Mouse (Mus musculus): ENCODE data around the gene Deaf1. TPM values are rescaled to one million over a fixed set of nuclear protein-coding genes. Genes with fewer than 3 reads are reported as not detected.
A peak's percentile ranks its signal among the peaks of the same experiment; 100 is the strongest.

Deaf1 gene
- polyA plus RNA-seq (2015; fragmentation: Nextera tagmentation; extraction: Ambion mirVana), result 56.0 and 56.2 TPM in 2 replicates

- ATAC-seq (ENCODE audit: borderline replicate concordance, extremely low read depth, low FRiP score, low TSS enrichment), result peak; percentile 96
- H3K9ac ChIP-seq, result peak within 1 kb of the TSS; percentile 94
- no peaks in the 10 kb centered on the region for H3K9me3 ChIP-seq
- H3K36me3 ChIP-seq, result peaks cover 8% of the 10 kb centered on the region; the same call in 1 of the 2 replicates
- no peaks in the 10 kb centered on the region for H3K27me3 ChIP-seq
- under 1% methylated on average over 105 of the region's 105 CpGs for WGBS
- peak within 1 kb of the TSS; percentile 100 for H3K27ac ChIP-seq
- H3K4me2 ChIP-seq, result peak within 1 kb of the TSS; percentile 93
- peak within 1 kb of the TSS; percentile 64 for H3K4me3 ChIP-seq
- peaks cover 28% of the 10 kb centered on the region for H3K4me1 ChIP-seq
These were observed at the start of gene Deaf1, which contains the start of gene Tmem80 for GRCm38 (mm10) chr7:141327469-141328372. Gene Deaf1, minus strand, starts transcription at chr7:141327690. Gene Tmem80, plus strand, starts transcription at chr7:141327739.

- ATAC-seq (ENCODE audit: borderline replicate concordance, extremely low read depth, low FRiP score, low TSS enrichment), result no peak
- no peak overlapping the region for H3K9ac ChIP-seq
- H3K4me3 ChIP-seq, result no peak overlapping the region
- peaks cover 2% of the 10 kb centered on the region; the same call in 1 of the 2 replicates for H3K4me1 ChIP-seq
- no peaks in the 10 kb centered on the region for H3K9me3 ChIP-seq
- no peak overlapping the region for H3K4me2 ChIP-seq
- H3K27me3 ChIP-seq, result no peaks in the 10 kb centered on the region
- no peak overlapping the region for H3K27ac ChIP-seq
- H3K36me3 ChIP-seq, result no peaks in the 10 kb centered on the region
These were observed 46.9 kb upstream of the Deaf1 start for GRCm38 (mm10) chr7:141374399-141374798.

- Histone ChIP-seq H3K27ac (no peak overlapping the region), H3K9ac (no peak overlapping the region), H3K4me3 (no peak overlapping the region), H3K4me2 (no peak overlapping the region), H3K4me1 (peaks cover 2% of the 10 kb centered on the region; the same call in 1 of the 2 replicates), H3K27me3 (no peaks in the 10 kb centered on the region), H3K9me3 (no peaks in the 10 kb centered on the region), H3K36me3 (no peaks in the 10 kb centered on the region)
- 73% methylated on average over 6 of the region's 6 CpGs for WGBS
- ATAC-seq (ENCODE audit: borderline replicate concordance, extremely low read depth, low FRiP score, low TSS enrichment), result no peak
These were observed 46.1 kb upstream of the Deaf1 start for GRCm38 (mm10) chr7:141373611-141374010.

- H3K27me3 ChIP-seq, result no peaks in the 10 kb centered on the region
- H3K27ac ChIP-seq, result no peak overlapping the region
- 28% methylated on average over 6 of the region's 6 CpGs for WGBS
These were observed 44.6 kb upstream of the Deaf1 start for GRCm38 (mm10) chr7:141371942-141372595.

GRCm38 (mm10) chr7:141369918-141370317 lies 42.4 kb upstream of the Deaf1 start:
- 58% methylated on average over 5 of the region's 5 CpGs for WGBS

More at GRCm38 (mm10) chr7:141371942-141372595, 44.6 kb upstream of the Deaf1 start:
- Histone ChIP-seq H3K4me3 (no peak overlapping the region), H3K4me1 (peaks cover 2% of the 10 kb centered on the region; the same call in 1 of the 2 replicates), H3K4me2 (no peak overlapping the region), H3K9me3 (no peaks in the 10 kb centered on the region), H3K9ac (no peak overlapping the region), H3K36me3 (no peaks in the 10 kb centered on the region)
- ATAC-seq (ENCODE audit: borderline replicate concordance, extremely low read depth, low FRiP score, low TSS enrichment), result no peak

GRCm38 (mm10) chr7:141367358-141367757 lies 39.9 kb upstream of the Deaf1 start:
- no peaks in the 10 kb centered on the region for H3K27me3 ChIP-seq
- H3K4me2 ChIP-seq, result no peak overlapping the region
- ATAC-seq (ENCODE audit: borderline replicate concordance, extremely low read depth, low FRiP score, low TSS enrichment), result no peak
- H3K9ac ChIP-seq, result no peak overlapping the region
- H3K9me3 ChIP-seq, result no peaks in the 10 kb centered on the region
- H3K4me1 ChIP-seq, result peaks cover 2% of the 10 kb centered on the region; the same call in 1 of the 2 replicates
- no peak overlapping the region for H3K27ac ChIP-seq
- H3K36me3 ChIP-seq, result no peaks in the 10 kb centered on the region
- 74% methylated on average over 4 of the region's 4 CpGs for WGBS
- no peak overlapping the region for H3K4me3 ChIP-seq

More at GRCm38 (mm10) chr7:141369918-141370317, 42.4 kb upstream of the Deaf1 start:
- Histone ChIP-seq H3K27ac (no peak overlapping the region), H3K27me3 (no peaks in the 10 kb centered on the region), H3K4me3 (no peak overlapping the region), H3K4me2 (no peak overlapping the region), H3K4me1 (peaks cover 2% of the 10 kb centered on the region; the same call in 1 of the 2 replicates), H3K36me3 (no peaks in the 10 kb centered on the region), H3K9me3 (no peaks in the 10 kb centered on the region), H3K9ac (no peak overlapping the region)
- ATAC-seq (ENCODE audit: borderline replicate concordance, extremely low read depth, low FRiP score, low TSS enrichment), result no peak

GRCm38 (mm10) chr7:141365049-141365445 lies 37.6 kb upstream of the Deaf1 start:
- Histone ChIP-seq H3K4me3 (no peak overlapping the region), H3K4me1 (0 out of 2 replicates have a peak, but pooled peaks cover 13% of the 10 kb centered on the region), H3K9ac (no peak overlapping the region), H3K27ac (no peak overlapping the region), H3K27me3 (peaks cover 6% of the 10 kb centered on the region; the same call in 1 of the 2 replicates), H3K36me3 (no peaks in the 10 kb centered on the region), H3K9me3 (no peaks in the 10 kb centered on the region), H3K4me2 (no peak overlapping the region)
- 56% methylated on average over 3 of the region's 3 CpGs for WGBS
- ATAC-seq (ENCODE audit: borderline replicate concordance, extremely low read depth, low FRiP score, low TSS enrichment), result no peak

GRCm38 (mm10) chr7:141364349-141365048 lies 37.0 kb upstream of the Deaf1 start:
- H3K9me3 ChIP-seq, result no peaks in the 10 kb centered on the region
- ATAC-seq (ENCODE audit: borderline replicate concordance, extremely low read depth, low FRiP score, low TSS enrichment), result no peak
- no peak overlapping the region for H3K9ac ChIP-seq
- 0 out of 2 replicates have a peak, but pooled peaks cover 13% of the 10 kb centered on the region for H3K4me1 ChIP-seq
- no peak overlapping the region for H3K4me2 ChIP-seq
- H3K4me3 ChIP-seq, result no peak overlapping the region
- no peak overlapping the region for H3K27ac ChIP-seq
- peaks cover 6% of the 10 kb centered on the region; the same call in 1 of the 2 replicates for H3K27me3 ChIP-seq
- WGBS, result 64% methylated on average over 5 of the region's 5 CpGs
- H3K36me3 ChIP-seq, result no peaks in the 10 kb centered on the region

- Histone ChIP-seq H3K27me3 (peaks cover 6% of the 10 kb centered on the region; the same call in 1 of the 2 replicates), H3K4me3 (no peak overlapping the region), H3K36me3 (no peaks in the 10 kb centered on the region), H3K9me3 (no peaks in the 10 kb centered on the region), H3K4me2 (no peak overlapping the region), H3K9ac (no peak overlapping the region), H3K27ac (no peak overlapping the region), H3K4me1 (0 out of 2 replicates have a peak, but pooled peaks cover 13% of the 10 kb centered on the region)
- 64% methylated on average over 2 of the region's 2 CpGs for WGBS
- ATAC-seq (ENCODE audit: borderline replicate concordance, extremely low read depth, low FRiP score, low TSS enrichment), result no peak
These were observed 36.2 kb upstream of the Deaf1 start for GRCm38 (mm10) chr7:141363752-141364125.

GRCm38 (mm10) chr7:141363106-141363751 lies 35.7 kb upstream of the Deaf1 start:
- no peaks in the 10 kb centered on the region for H3K9me3 ChIP-seq
- peaks cover 6% of the 10 kb centered on the region; the same call in 1 of the 2 replicates for H3K27me3 ChIP-seq
- H3K4me1 ChIP-seq, result 0 out of 2 replicates have a peak, but pooled peaks cover 13% of the 10 kb centered on the region
- no peak overlapping the region for H3K27ac ChIP-seq
- 52% methylated on average over 4 of the region's 4 CpGs for WGBS
- no peak overlapping the region for H3K9ac ChIP-seq
- H3K36me3 ChIP-seq, result no peaks in the 10 kb centered on the region
- H3K4me3 ChIP-seq, result no peak overlapping the region
- ATAC-seq (ENCODE audit: borderline replicate concordance, extremely low read depth, low FRiP score, low TSS enrichment), result no peak; the same call in 1 of the 2 replicates
- H3K4me2 ChIP-seq, result no peak overlapping the region

- peak overlapping the region; percentile 23 for H3K4me2 ChIP-seq
- no peaks in the 10 kb centered on the region for H3K36me3 ChIP-seq
- 0 out of 2 replicates have a peak overlapping the region, but pooled peaks have one; percentile 19 for H3K27ac ChIP-seq
- H3K9me3 ChIP-seq, result no peaks in the 10 kb centered on the region
- 11% methylated on average over 24 of the region's 24 CpGs for WGBS
- H3K4me3 ChIP-seq, result no peak overlapping the region
- peak; percentile 70; the same call in 1 of the 2 replicates for ATAC-seq (ENCODE audit: borderline replicate concordance, extremely low read depth, low FRiP score, low TSS enrichment)
- H3K27me3 ChIP-seq, result peaks cover 6% of the 10 kb centered on the region; the same call in 1 of the 2 replicates
- H3K9ac ChIP-seq, result no peak overlapping the region
- H3K4me1 ChIP-seq, result 0 out of 2 replicates have a peak, but pooled peaks cover 13% of the 10 kb centered on the region
These were observed 34.0 kb upstream of the Deaf1 start for GRCm38 (mm10) chr7:141361510-141361909.

Data from lung, embryonic 15.5 days (tissue).